Mouse (Mus musculus): ENCODE data around the gene Fam83e. TPM values are rescaled to one million over a fixed set of nuclear protein-coding genes. Genes with fewer than 3 reads are reported as not detected.

The Fam83e gene
- 0.09 TPM in 1 of 2 replicates, not detected in the other for polyA plus RNA-seq (2021; fragmentation: Nextera tagmentation)
- long read RNA-seq, experiment 1, partial matches to known transcripts, result 0 of 1 reads
- long read RNA-seq, experiment 1, other reads (novel, unspliced or antisense), result 1 of 1 reads
- long read RNA-seq, experiment 2, partial matches to known transcripts, result 0 of 1 reads
- long read RNA-seq, experiment 2, other reads (novel, unspliced or antisense), result 0 of 1 reads

DNA sequence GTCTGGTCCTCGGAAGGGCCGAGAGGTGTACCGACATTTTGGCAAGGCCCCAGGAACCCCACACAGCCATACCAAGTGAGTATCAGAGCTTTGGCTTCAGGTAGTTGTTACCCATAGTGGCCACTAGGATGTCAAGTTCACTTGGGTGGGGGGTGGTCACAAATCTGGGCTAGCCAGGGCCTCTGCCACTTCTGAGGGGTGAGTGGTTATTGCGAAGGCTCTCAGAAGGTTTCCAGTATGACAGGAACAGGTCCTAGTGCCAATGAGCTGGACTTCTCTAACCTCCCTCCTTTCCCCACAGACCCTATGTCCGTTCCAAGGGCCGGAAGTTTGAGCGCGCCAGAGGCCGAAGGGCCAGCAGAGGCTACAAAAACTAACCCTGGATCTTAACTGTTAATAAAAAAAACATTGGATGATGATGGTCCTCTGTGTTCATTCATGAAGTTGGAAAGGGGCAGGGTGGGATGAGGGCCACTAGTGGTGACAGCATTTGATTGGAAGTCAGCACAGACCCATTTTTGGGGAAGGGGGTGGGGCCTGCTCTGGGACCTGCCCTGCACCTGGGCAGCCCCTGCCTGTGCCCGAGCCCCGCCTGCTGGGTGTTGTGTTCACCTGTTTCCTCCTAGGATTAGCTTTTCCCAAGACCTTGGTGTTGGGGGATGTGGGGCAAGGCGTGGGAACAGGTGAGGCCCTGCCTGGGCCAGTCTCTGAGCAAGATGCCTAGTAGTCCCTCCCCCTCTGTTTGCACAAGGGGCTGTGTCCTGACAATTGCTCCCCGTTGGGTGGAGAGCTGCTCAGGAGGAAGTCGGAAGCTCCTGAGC lies at the start of gene Fam83e:
TSS of gene Fam83e (plus strand) at position 800 of the 821 bp plus-strand sequence.

DNA sequence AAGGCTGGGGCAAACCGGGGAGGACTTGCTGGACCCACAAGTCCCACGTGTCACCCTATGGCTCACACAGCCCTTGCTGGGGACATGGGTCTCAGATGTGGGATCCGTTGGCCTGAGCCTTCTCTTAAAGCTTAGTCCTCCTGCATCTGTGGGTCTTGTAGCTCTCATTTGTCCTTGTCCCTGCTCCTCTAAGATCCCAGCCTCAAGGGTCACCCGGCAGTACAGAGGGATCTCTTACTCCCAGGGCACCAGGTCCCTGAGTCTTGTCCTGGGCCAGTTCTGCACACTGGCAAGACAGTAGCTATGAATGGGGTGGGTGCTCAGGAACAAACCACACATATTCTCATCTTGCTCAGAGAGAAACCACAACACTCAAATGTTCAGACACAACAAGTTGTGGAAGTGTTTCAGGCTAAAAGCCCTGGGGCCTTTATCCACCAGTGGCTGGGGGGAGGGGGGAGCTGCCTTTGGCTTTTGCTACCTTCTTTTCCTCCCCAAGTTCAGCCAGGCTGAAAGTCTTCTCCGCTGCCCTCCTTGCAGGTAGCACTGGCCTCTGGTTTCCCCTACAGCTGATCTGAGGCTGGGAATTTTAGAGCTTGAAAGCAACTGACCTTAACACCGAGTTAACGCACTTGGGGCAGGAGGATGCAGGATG lies 37.5 kb upstream of the Fam83e start, which contains the start of gene Ntn5:
TSS of gene Ntn5 (plus strand) at position 627 of the 655 bp plus-strand sequence.

DNA sequence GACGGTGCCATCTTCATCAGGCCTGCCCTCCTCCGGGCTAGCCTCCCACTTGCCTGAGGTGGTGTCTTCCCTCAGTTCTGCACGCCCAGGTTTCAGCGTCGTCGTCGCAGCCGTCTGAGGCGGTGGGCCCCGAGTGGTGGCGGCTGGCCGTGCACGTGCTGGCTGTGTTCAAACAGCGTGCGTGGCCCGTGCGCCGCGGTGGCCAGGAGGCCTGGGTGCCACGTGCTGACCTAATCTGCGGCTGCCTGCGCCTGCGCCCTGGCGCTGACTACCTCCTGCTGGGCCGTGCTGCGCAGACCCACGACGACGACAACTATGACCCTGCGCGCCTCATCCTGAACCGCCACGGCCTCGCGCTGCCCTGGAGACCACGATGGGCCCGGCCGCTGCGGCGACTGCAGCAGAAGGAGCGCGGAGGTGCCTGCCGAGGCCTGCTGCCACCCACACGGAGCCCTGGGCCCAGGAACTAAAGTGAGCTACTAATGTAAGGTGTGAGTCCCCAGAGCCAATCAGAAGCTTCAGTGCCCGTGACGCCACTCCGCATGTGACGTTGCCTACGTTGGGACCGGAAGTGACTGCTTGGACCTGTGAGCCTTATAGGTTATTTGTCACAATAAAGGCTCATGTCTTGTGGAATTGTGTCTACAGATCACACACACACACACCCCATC lies 27.0 kb upstream of the Fam83e start, which contains the start of gene Sec1:
TSS of gene Sec1 (minus strand) at position 482 of the 671 bp plus-strand sequence.

GRCm38 (mm10) chr7:45699523-45700141 lies 21.4 kb upstream of the Fam83e start, which contains the start of gene Car11:
TSS of gene Car11 (plus strand) at chr7:45699843.

GRCm38 (mm10) chr7:45704730-45705442 lies 16.1 kb upstream of the Fam83e start, which contains the start of gene Dbp:
TSS of gene Dbp (plus strand) at chr7:45705088.

DNA sequence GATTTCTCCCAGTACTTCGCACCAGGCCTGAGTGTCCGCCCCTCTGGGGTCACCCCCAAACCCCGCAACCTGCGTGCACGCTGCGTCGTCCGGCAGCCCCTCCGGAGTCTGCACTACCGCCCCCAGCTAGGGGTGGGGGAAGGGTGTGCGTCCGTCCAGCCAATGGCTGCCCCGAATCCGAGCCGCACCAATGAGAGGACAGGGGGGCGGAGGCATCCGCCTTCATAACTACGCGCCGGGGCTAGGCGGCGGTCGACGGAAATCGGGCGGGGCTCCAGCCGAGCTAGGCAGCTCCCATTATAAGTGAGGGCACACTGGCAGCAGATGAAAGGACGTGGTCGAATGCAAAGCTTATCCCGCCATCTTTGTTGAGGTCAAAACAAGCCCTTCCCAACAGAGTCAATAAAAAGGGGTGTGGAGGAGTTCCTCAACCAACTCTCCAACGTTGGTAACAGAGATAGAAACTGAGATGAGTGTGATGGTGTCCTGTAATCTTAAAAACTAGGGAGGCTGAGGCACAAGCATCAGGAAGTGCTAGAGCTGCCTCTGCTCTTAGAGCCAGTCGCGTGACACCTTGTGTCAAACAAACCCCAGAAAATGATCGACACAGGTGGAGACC lies 5.8 kb upstream of the Fam83e start, which contains the start of gene Rpl18:
TSS of gene Rpl18 (plus strand) at position 368 of the 619 bp plus-strand sequence.

DNA sequence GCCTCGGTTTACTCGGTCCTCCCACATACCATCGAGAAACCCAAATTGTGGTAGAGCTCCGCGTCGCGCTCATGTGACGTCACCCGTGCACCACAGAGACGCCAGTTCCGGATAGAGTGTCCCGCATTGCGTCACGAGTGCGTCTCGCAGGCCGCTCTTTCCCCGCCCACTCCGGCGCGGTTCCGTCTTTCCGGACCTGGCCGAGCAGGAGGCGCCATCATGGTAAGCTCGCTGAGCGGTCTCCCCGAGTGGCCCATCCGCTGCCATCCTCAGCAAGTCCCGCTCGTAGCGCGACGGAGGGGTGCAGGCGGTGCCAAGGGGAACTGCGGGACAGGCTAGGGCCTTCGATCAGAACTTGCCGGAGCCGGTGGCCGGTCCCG lies 3.1 kb upstream of the Fam83e start, which contains the start of gene Sphk2:
TSS of gene Sphk2 (minus strand) at position 85 of the 380 bp plus-strand sequence.

GRCm38 (mm10) chr7:45725713-45726112 lies 4.7 kb downstream of the Fam83e start, which contains the start of gene Spaca4:
TSS of gene Spaca4 (minus strand) at chr7:45725813.

Other genes starting within 250 kb of the Fam83e start
- 0.13 and 0.14 TPM in 2 replicates for gene Tulp2, start 239.3 kb upstream of the Fam83e start, polyA plus RNA-seq (2021; fragmentation: Nextera tagmentation)
- gene Gm45808, start 234.4 kb upstream of the Fam83e start, polyA plus RNA-seq (2021; fragmentation: Nextera tagmentation), result not detected in 2 replicates
- gene Dhdh, start 232.4 kb upstream of the Fam83e start, polyA plus RNA-seq (2021; fragmentation: Nextera tagmentation), result 2.6 and 3.5 TPM in 2 replicates
- gene Nucb1, start 210.8 kb upstream of the Fam83e start, polyA plus RNA-seq (2021; fragmentation: Nextera tagmentation), result 74.5 and 76.8 TPM in 2 replicates
- 17.6 and 18.2 TPM in 2 replicates for gene Ppp1r15a, start 194.9 kb upstream of the Fam83e start, polyA plus RNA-seq (2021; fragmentation: Nextera tagmentation)
- gene Plekha4, start 194.9 kb upstream of the Fam83e start, polyA plus RNA-seq (2021; fragmentation: Nextera tagmentation), result 0.67 and 1.7 TPM in 2 replicates
- 0.43 TPM in 1 of 2 replicates, not detected in the other for gene Hsd17b14, start 166.3 kb upstream of the Fam83e start, polyA plus RNA-seq (2021; fragmentation: Nextera tagmentation)
- gene Bcat2, start 151.1 kb upstream of the Fam83e start, polyA plus RNA-seq (2021; fragmentation: Nextera tagmentation), result 7.0 and 8.5 TPM in 2 replicates
- gene Fgf21, start 105.7 kb upstream of the Fam83e start, polyA plus RNA-seq (2021; fragmentation: Nextera tagmentation), result not detected in 2 replicates
- 0.08 TPM in 1 of 2 replicates, not detected in the other for gene Fut1, start 103.9 kb upstream of the Fam83e start, polyA plus RNA-seq (2021; fragmentation: Nextera tagmentation)
- gene Izumo1, start 99.4 kb upstream of the Fam83e start, polyA plus RNA-seq (2021; fragmentation: Nextera tagmentation), result 0.09 TPM in 1 of 2 replicates, not detected in the other
- 2.3 and 3.1 TPM in 2 replicates for gene Rasip1, start 93.7 kb upstream of the Fam83e start, polyA plus RNA-seq (2021; fragmentation: Nextera tagmentation)
- 1.1 and 1.2 TPM in 2 replicates for gene Mamstr, start 81.2 kb upstream of the Fam83e start, polyA plus RNA-seq (2021; fragmentation: Nextera tagmentation)
- gene Fut2, start 54.8 kb upstream of the Fam83e start, polyA plus RNA-seq (2021; fragmentation: Nextera tagmentation), result 0.10 and 0.16 TPM in 2 replicates
- 5.2 and 6.6 TPM in 2 replicates for gene Ntn5, start 37.2 kb upstream of the Fam83e start, polyA plus RNA-seq (2021; fragmentation: Nextera tagmentation)
- 0.15 and 0.36 TPM in 2 replicates for gene Sec1, start 26.8 kb upstream of the Fam83e start, polyA plus RNA-seq (2021; fragmentation: Nextera tagmentation)
- gene Car11, start 21.4 kb upstream of the Fam83e start, polyA plus RNA-seq (2021; fragmentation: Nextera tagmentation), result 39.6 and 49.9 TPM in 2 replicates
- 49.2 and 52.8 TPM in 2 replicates for gene Dbp, start 16.1 kb upstream of the Fam83e start, polyA plus RNA-seq (2021; fragmentation: Nextera tagmentation)
- gene Rpl18, start 5.8 kb upstream of the Fam83e start, polyA plus RNA-seq (2021; fragmentation: Nextera tagmentation), result 357 and 361 TPM in 2 replicates
- 5.5 and 6.1 TPM in 2 replicates for gene Sphk2, start 3.2 kb upstream of the Fam83e start, polyA plus RNA-seq (2021; fragmentation: Nextera tagmentation)
- not detected in 2 replicates for gene Spaca4, start 4.6 kb downstream of the Fam83e start, polyA plus RNA-seq (2021; fragmentation: Nextera tagmentation)
- gene Lmtk3, start 62.5 kb downstream of the Fam83e start, polyA plus RNA-seq (2021; fragmentation: Nextera tagmentation), result 6.9 and 9.4 TPM in 2 replicates
- 20.6 and 22.7 TPM in 2 replicates for gene Sult2b1, start 63.5 kb downstream of the Fam83e start, polyA plus RNA-seq (2021; fragmentation: Nextera tagmentation)
- gene Cyth2, start 93.4 kb downstream of the Fam83e start, polyA plus RNA-seq (2021; fragmentation: Nextera tagmentation), result 135 and 136 TPM in 2 replicates
- 1.5 and 2.2 TPM in 2 replicates for gene Kcnj14, start 103.6 kb downstream of the Fam83e start, polyA plus RNA-seq (2021; fragmentation: Nextera tagmentation)
- gene Grwd1, start 109.7 kb downstream of the Fam83e start, polyA plus RNA-seq (2021; fragmentation: Nextera tagmentation), result 23.8 and 25.5 TPM in 2 replicates
- gene Kdelr1, start 151.6 kb downstream of the Fam83e start, polyA plus RNA-seq (2021; fragmentation: Nextera tagmentation), result 44.4 and 48.6 TPM in 2 replicates
- gene Grin2d, start 157.2 kb downstream of the Fam83e start, polyA plus RNA-seq (2021; fragmentation: Nextera tagmentation), result 0.59 and 0.88 TPM in 2 replicates
- not detected in 2 replicates for gene Syngr4, start 175.5 kb downstream of the Fam83e start, polyA plus RNA-seq (2021; fragmentation: Nextera tagmentation)
- gene Tmem143, start 175.7 kb downstream of the Fam83e start, polyA plus RNA-seq (2021; fragmentation: Nextera tagmentation), result 2.6 and 3.3 TPM in 2 replicates
- 6.8 and 8.2 TPM in 2 replicates for gene Emp3, start 200.2 kb downstream of the Fam83e start, polyA plus RNA-seq (2021; fragmentation: Nextera tagmentation)
- 1.2 and 2.6 TPM in 2 replicates for gene Ccdc114, start 202.9 kb downstream of the Fam83e start, polyA plus RNA-seq (2021; fragmentation: Nextera tagmentation)